Mouse (Mus musculus): ENCODE measurements around the gene Zfp872.

- TF ChIP-seq GATA1 (IDR thresholded peaks at IDR 0.05; ENCODE audit: borderline replicate concordance, low read length) = no peak
- no peak for TF ChIP-seq FLI1 (IDR thresholded peaks at IDR 0.05; ENCODE audit: low read length)
These were observed 36.2 kb downstream of the Zfp872 start for GRCm38 (mm10) chr9:22224066-22224465.

Data from megakaryocyte, embryonic 14.5 days (primary cell).